Mouse (Mus musculus): ENCODE results near the gene Trank1. TPM values are rescaled to one million over a fixed set of nuclear protein-coding genes. Genes with fewer than 3 reads are reported as not detected.

Trank1 gene
- total and polyA plus RNA-seq, 3 experiments = 0.13 to 0.66 (median 0.34) TPM

- Histone ChIP-seq H3K27ac (ENCODE audit: insufficient read depth, low read depth) (peak overlapping the region; percentile 87; the same call in 1 of the 2 replicates), H3K36me3 (replicated peaks in 1 of 2; ENCODE audit: control insufficient read depth in 1 of 2, insufficient read depth in 1 of 2, low read length in 1 of 2) (peaks cover 16 to 38% of the 10 kb centered on the region in 2 experiments), H3K79me2 (replicated peaks; ENCODE audit: control insufficient read depth, extremely low read depth, insufficient read depth, poor library complexity, severe bottlenecking) (peaks cover 50% of the 10 kb centered on the region), H3K9me3 (replicated peaks; ENCODE audit: low read length) (no peaks in the 10 kb centered on the region), H3K4me1 (ENCODE audit: control insufficient read depth in 1 of 2, insufficient read depth in 2 of 2) (peaks cover 4 to 24% of the 10 kb centered on the region in 2 experiments; a peak in 3 of 4 replicates), H3K4me3 (replicated peaks in 1 of 3; ENCODE audit: low read depth in 2 of 3, low read length in 2 of 3, poor library complexity in 1 of 3) (peak overlapping the region; percentile 67 to 99 (median 92)), H3K9ac (ENCODE audit: insufficient read depth, low read depth) (peak overlapping the region; percentile 75), H3K4me2 (ENCODE audit: insufficient read depth, low read depth, poor library complexity, severe bottlenecking) (peak overlapping the region; percentile 96), H3K27me3 (replicated peaks) (no peaks in the 10 kb centered on the region)
- TF ChIP-seq KAT2A (IDR thresholded peaks at IDR 0.05; ENCODE audit: insufficient replicate concordance, low read length) (no peak), SIN3A (IDR thresholded peaks at IDR 0.05; ENCODE audit: low read length) (0 out of 2 replicates have a peak, but pooled peaks have one; percentile 3), TBP (conservative IDR thresholded peaks at IDR 0.05; ENCODE audit: low read depth, low read length) (0 out of 2 replicates have a peak, but pooled peaks have one; percentile 21), CHD1 (IDR thresholded peaks at IDR 0.05; ENCODE audit: low read depth, low read length) (0 out of 2 replicates have a peak, but pooled peaks have one; percentile 30), MAX (IDR thresholded peaks at IDR 0.05; ENCODE audit: low read length) (no peak)
- in situ Hi-C loops (cut with MboI; ENCODE audit: low pct_ligation_motif_present, low pct_unique_long_range_greater_than_20kb, low sequenced_read_pairs) (loop anchor here (10.0 kb wide), 1 partner anchor 194 kb away; no protein-coding TSS in a partner anchor), dilution Hi-C loops (cut with MboI; ENCODE audit: extremely low pct_ligation_motif_present, extremely low pct_unique_long_range_greater_than_20kb, low sequenced_read_pairs) (no loop called here)
- no peak for DNase-seq (ENCODE audit: extremely low read depth)
Observed at GRCm38 (mm10) chr9:111270606-111271005, 40.9 kb upstream of the Trank1 start.

- H3K79me2 ChIP-seq (replicated peaks; ENCODE audit: control insufficient read depth, extremely low read depth, insufficient read depth, poor library complexity, severe bottlenecking) = peaks cover 54% of the 10 kb centered on the region
- dilution Hi-C loops (cut with MboI; ENCODE audit: extremely low pct_ligation_motif_present, extremely low pct_unique_long_range_greater_than_20kb, low sequenced_read_pairs) (no loop called here), in situ Hi-C loops (cut with MboI; ENCODE audit: low pct_ligation_motif_present, low pct_unique_long_range_greater_than_20kb, low sequenced_read_pairs) (loop anchor here (10.0 kb wide), 1 partner anchor 194 kb away; no protein-coding TSS in a partner anchor)
- H3K9ac ChIP-seq (ENCODE audit: insufficient read depth, low read depth) = peak overlapping the region; percentile 75
- H3K36me3 ChIP-seq (replicated peaks in 1 of 2; ENCODE audit: control insufficient read depth in 1 of 2, insufficient read depth in 1 of 2, low read length in 1 of 2) = peaks cover 15 to 37% of the 10 kb centered on the region in 2 experiments
- H3K4me2 ChIP-seq (ENCODE audit: insufficient read depth, low read depth, poor library complexity, severe bottlenecking) = no peak overlapping the region
- no peaks in the 10 kb centered on the region for H3K9me3 ChIP-seq (replicated peaks; ENCODE audit: low read length)
- H3K4me1 ChIP-seq (ENCODE audit: control insufficient read depth in 1 of 2, insufficient read depth in 2 of 2) = peaks cover 4 to 29% of the 10 kb centered on the region in 2 experiments; a peak in 3 of 4 replicates
- peak overlapping the region; percentile 67 to 99 (median 92) for H3K4me3 ChIP-seq (replicated peaks in 1 of 3; ENCODE audit: low read depth in 2 of 3, low read length in 2 of 3, poor library complexity in 1 of 3)
- peak; percentile 57 for DNase-seq (ENCODE audit: extremely low read depth)
- no peak for TF ChIP-seq PAX5 (IDR thresholded peaks at IDR 0.05; ENCODE audit: low read length)
- TF ChIP-seq USF2 (conservative IDR thresholded peaks at IDR 0.05; ENCODE audit: low read depth, low read length) = no peak
- TF ChIP-seq MYC (IDR thresholded peaks at IDR 0.05; ENCODE audit: low read depth, low read length) = peak; percentile 67; the same call in 1 of the 2 replicates
- TF ChIP-seq UBTF (IDR thresholded peaks at IDR 0.05; ENCODE audit: low read depth, low read length) = peak; percentile 38; the same call in 1 of the 2 replicates
- peak; percentile 72 for TF ChIP-seq MAX (IDR thresholded peaks at IDR 0.05; ENCODE audit: low read length)
- TF ChIP-seq ZC3H11A (IDR thresholded peaks at IDR 0.05; ENCODE audit: low read depth, low read length) = no peak
- peak; percentile 50; the same call in 1 of the 2 replicates for TF ChIP-seq BHLHE40 (IDR thresholded peaks at IDR 0.05; ENCODE audit: low read depth, low read length)
- TF ChIP-seq ZKSCAN1 (IDR thresholded peaks at IDR 0.05; ENCODE audit: borderline replicate concordance, low read depth, low read length) = no peak
- H3K27ac ChIP-seq (ENCODE audit: insufficient read depth, low read depth) = peak overlapping the region; percentile 87
- H3K27me3 ChIP-seq (replicated peaks) = no peaks in the 10 kb centered on the region
Observed at GRCm38 (mm10) chr9:111271056-111271433, 40.5 kb upstream of the Trank1 start.
